In genomic region chr7:104369736-104370414, GRCm38 (mm10) we compare ENCODE assay signal across 10 mouse cellular contexts. TPM values are rescaled to one million over a fixed set of nuclear protein-coding genes. Genes with fewer than 3 reads are reported as not detected.
A peak's percentile ranks its signal among the peaks of the same experiment; 100 is the strongest.
DNase-seq lines count a peak whose midpoint lies in the region; ATAC-seq lines count a peak whose summit lies in the region.
"Had no signal": no experiment of that assay in that cellular context is flagged by ENCODE, and none has a peak within 500 bp of the region (broad histone marks: within the 10 kb centered on the region; RNA-seq: fewer than 3 reads in every experiment).

Gene Trim30b, minus strand, starts transcription at chr7:104369884.

- peak; percentile 79 for ATAC-seq in megakaryocyte, adult 5-6 weeks (ENCODE audit: poor library complexity, severe bottlenecking)
- no peak for ATAC-seq in frontal cortex, adult (ENCODE audit: low TSS enrichment)
- ATAC-seq in forebrain, embryonic 12.5 days (ENCODE audit: low FRiP score) = no peak

- no peak within 1 kb of the TSS for H3K9ac ChIP-seq in forebrain, embryonic 12.5 days
- H3K9ac ChIP-seq: neural tube, embryonic 13.5 days had no signal

- intact Hi-C loops in gastrocnemius, postnatal 36 days (cut with DNase I) = no loop called here
- intact Hi-C loops in heart, postnatal 10 days (cut with DNase I) = no loop called here

- H3K27ac ChIP-seq in forebrain, embryonic 12.5 days = no peak within 1 kb of the TSS
- H3K27ac ChIP-seq: neural tube, embryonic 13.5 days had no signal

- no peak within 1 kb of the TSS for H3K4me3 ChIP-seq in forebrain, embryonic 12.5 days (replicated peaks)
- H3K4me3 ChIP-seq: neural tube, embryonic 13.5 days had no signal

- no peaks in the 10 kb centered on the region for H3K27me3 ChIP-seq in forebrain, embryonic 12.5 days
- H3K27me3 ChIP-seq: neural tube, embryonic 13.5 days had no signal

- WGBS in forebrain, embryonic 12.5 days = 85% methylated on average over 1 of the region's 1 CpGs

- H3K36me3 ChIP-seq in forebrain, embryonic 12.5 days (replicated peaks) = no peaks in the 10 kb centered on the region
- H3K36me3 ChIP-seq: neural tube, embryonic 13.5 days had no signal

- H3K4me2 ChIP-seq in forebrain, embryonic 12.5 days = no peak within 1 kb of the TSS
- H3K4me2 ChIP-seq: neural tube, embryonic 13.5 days had no signal

- no peaks in the 10 kb centered on the region for H3K4me1 ChIP-seq in forebrain, embryonic 12.5 days
- H3K4me1 ChIP-seq: neural tube, embryonic 13.5 days had no signal

- H3K9me3 ChIP-seq in forebrain, embryonic 12.5 days = no peaks in the 10 kb centered on the region
- H3K9me3 ChIP-seq: neural tube, embryonic 13.5 days had no signal

- DNase-seq in gastrocnemius, adult 18-20 months (ENCODE audit: low spot score) = peak; percentile 9
- no peak for DNase-seq in gastrocnemius, postnatal 36 days
- peak; percentile 63 for DNase-seq in CD4-positive helper T cell, adult 2 months (ENCODE audit: low read depth, low spot score)
- peak; percentile 12 to 15 for DNase-seq in heart, postnatal 10 days
- no peak for DNase-seq in frontal cortex, postnatal 25 days (ENCODE audit: low spot score in 2 of 2)

RNA-seq across cellular contexts. Expression of gene Trim30b, which starts in this region (rescaled TPM):
- total RNA-seq in gastrocnemius, adult 18-20 months (2021) = not detected
- total RNA-seq in gastrocnemius, postnatal 36 days (2021) = not detected
- total RNA-seq in heart, postnatal 10 days (2021) = not detected
- total RNA-seq in megakaryocyte, adult 5-6 weeks (2015) = 20.5 and 28.5 TPM in 2 replicates
- 18.2 and 23.0 TPM in 2 replicates for total RNA-seq in megakaryocyte, adult 5-6 weeks (2017)
- not detected in 2 replicates for polyA plus RNA-seq in forebrain, embryonic 12.5 days (2016; fragmentation: Nextera tagmentation; extraction: Ambion mirVana)
- polyA plus RNA-seq: heart, embryonic 14.5 days; neural tube, embryonic 13.5 days had no signal

Comparison
In these comparisons a context has a peak if more than half of its experiments do, and no peak if none do; other contexts are left out.
1. RNA of gene Trim30b (total RNA-seq): 18.2 to 28.5 TPM in megakaryocyte, adult 5-6 weeks; not detected in gastrocnemius, postnatal 36 days, not detected in gastrocnemius, adult 18-20 months and not detected in heart, postnatal 10 days; every median in the first group is over 10 times any median in the second.
2. Peak in DNase-seq in gastrocnemius, adult 18-20 months; RNA of the gene not detected or under 1 TPM.
3. Peak in DNase-seq in heart, postnatal 10 days; RNA of the gene not detected or under 1 TPM.